Mouse (Mus musculus) kidney, adult 2 months (tissue): ENCODE data around the gene Alg1. TPM values are rescaled to one million over a fixed set of nuclear protein-coding genes. Genes with fewer than 3 reads are reported as not detected.

Source experiments
- DNase-seq: peaks from one replicate; pipeline ENCODE4 v3.0.0; 2021
- H3K27ac ChIP-seq: fragments of 200-500 bp; 2 replicates; pipeline ENCODE4 v1.5.1; 2012; ENCODE audit warnings: low read depth, low read length, control low read depth, inconsistent platforms; ENCODE audit not compliant: insufficient read depth
- H3K27me3 ChIP-seq: fragments of 200-500 bp; replicated peaks from 2 replicates; pipeline ENCODE4 v1.6.1; 2012; ENCODE audit warnings: mild to moderate bottlenecking, moderate library complexity, low read length, inconsistent platforms; ENCODE audit not compliant: control insufficient read depth, insufficient read depth
- H3K36me3 ChIP-seq: fragments of 200-500 bp; 2 replicates; pipeline ENCODE4 v1.6.1; 2012; ENCODE audit warnings: mild to moderate bottlenecking, moderate library complexity, low read length, inconsistent platforms; ENCODE audit not compliant: control insufficient read depth, insufficient read depth
- H3K4me1 ChIP-seq: fragments of 200-500 bp; 2 replicates; pipeline ENCODE4 v1.6.1; 2011; ENCODE audit warnings: low read length; ENCODE audit not compliant: control insufficient read depth, insufficient read depth
- H3K4me3 ChIP-seq: fragments of 200-500 bp; 2 replicates; pipeline ENCODE4 v1.5.1; 2011; ENCODE audit warnings: mild to moderate bottlenecking, low read depth, low read length, control low read depth; ENCODE audit not compliant: insufficient read depth
- CTCF ChIP-seq: fragments of 200-500 bp; conservative IDR thresholded peaks from 2 replicates; pipeline ENCODE4 v1.5.1; 2011; ENCODE audit warnings: low read depth, mild to moderate bottlenecking, control low read depth, low read length, moderate library complexity, mixed read lengths; ENCODE audit not compliant: insufficient read depth, insufficient read length
- POLR2A ChIP-seq: fragments of 200-500 bp; IDR thresholded peaks from one replicate; pipeline ENCODE4 v1.6.1; 2011; ENCODE audit warnings: low read depth, low read length, control low read depth
- WGBS: fragments of 180-500 bp; shearing (Covaris S2); methylation state at CpG from one replicate; pipeline ENCODE4 v1.1.7; 2018; 5-methylcytosine and 5-hydroxymethylcytosine counted together
- polyA plus RNA-seq: library from polyadenylated mRNA; depleted of rRNA; stranded (reverse); fragments of >200 nt; gene quantifications from 2 replicates; pipeline ENCODE4 v1.2.3, GENCODE M21; 2012; rRNA removed

Gene Alg1
- polyA plus RNA-seq, 1 experiment, result 71.1 TPM

GRCm38 (mm10) chr16:5282686-5283085 is 49.3 kb downstream of the Alg1 start:
- no peak for DNase-seq
- Histone ChIP-seq H3K4me1 (no peaks in the 10 kb centered on the region), H3K4me3 (no peak overlapping the region), H3K36me3 (no peaks in the 10 kb centered on the region), H3K27ac (no peak overlapping the region), H3K27me3 (no peaks in the 10 kb centered on the region)
- 89% methylated on average over 9 of the region's 9 CpGs for WGBS
- TF ChIP-seq CTCF, result no peak
- no peak for TF ChIP-seq POLR2A

DNA sequence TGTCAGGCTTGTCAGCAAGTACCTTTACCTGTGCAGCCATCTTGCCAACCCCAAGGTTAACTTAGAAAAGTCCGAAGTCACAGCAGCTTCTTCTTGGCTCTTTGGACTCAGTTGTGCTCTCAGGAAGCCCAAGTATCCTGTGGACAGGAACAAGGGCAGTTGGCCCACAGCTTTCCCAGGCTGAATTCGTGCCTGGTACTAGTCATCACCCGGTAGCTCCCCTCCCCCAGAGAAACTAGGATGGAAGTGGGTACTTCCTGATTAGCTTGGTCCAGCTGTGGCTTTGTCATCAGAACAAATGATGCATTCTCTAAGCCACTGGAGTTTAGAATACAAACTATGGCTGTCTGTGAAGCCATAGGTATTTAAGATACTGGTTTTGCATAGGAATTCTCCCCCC is 52.0 kb downstream of the Alg1 start:
- no peak for DNase-seq
- no peak overlapping the region for H3K27ac ChIP-seq
- 61% methylated on average over 3 of the region's 3 CpGs for WGBS
- H3K27me3 ChIP-seq, result no peaks in the 10 kb centered on the region
- H3K36me3 ChIP-seq, result no peaks in the 10 kb centered on the region
- H3K4me3 ChIP-seq, result no peak overlapping the region
- TF ChIP-seq CTCF (no peak), POLR2A (no peak)
- no peaks in the 10 kb centered on the region for H3K4me1 ChIP-seq

Other genes starting within 250 kb of the Alg1 start
- 0.33 TPM in 1 of 2 replicates, not detected in the other for gene Sept12, start 235.8 kb upstream of the Alg1 start, polyA plus RNA-seq
- gene Smim22, start 226.3 kb upstream of the Alg1 start, polyA plus RNA-seq, result 156 and 232 TPM in 2 replicates
- gene Rogdi, start 220.1 kb upstream of the Alg1 start, polyA plus RNA-seq, result 251 and 286 TPM in 2 replicates
- 76.1 and 85.6 TPM in 2 replicates for gene Glyr1, start 183.8 kb upstream of the Alg1 start, polyA plus RNA-seq
- gene Ubn1, start 183.6 kb upstream of the Alg1 start, polyA plus RNA-seq, result 22.9 and 28.7 TPM in 2 replicates
- gene Ppl, start 101.2 kb upstream of the Alg1 start, polyA plus RNA-seq, result 3.3 and 3.9 TPM in 2 replicates
- 0.07 and 0.34 TPM in 2 replicates for gene Sec14l5, start 86.5 kb upstream of the Alg1 start, polyA plus RNA-seq
- 29.4 and 30.5 TPM in 2 replicates for gene Nagpa, start 29.6 kb upstream of the Alg1 start, polyA plus RNA-seq
- gene AU021092, start 11.3 kb upstream of the Alg1 start, polyA plus RNA-seq, result 42.5 and 46.4 TPM in 2 replicates
- 59.1 and 68.1 TPM in 2 replicates for gene Eef2kmt, start 22.4 kb downstream of the Alg1 start, polyA plus RNA-seq